Mouse (Mus musculus): ENCODE results near the gene Rab12. TPM values are rescaled to one million over a fixed set of nuclear protein-coding genes. Genes with fewer than 3 reads are reported as not detected.

Gene Rab12
- polyA plus RNA-seq, 1 experiment from 2014 or later = 70.8 TPM

DNA sequence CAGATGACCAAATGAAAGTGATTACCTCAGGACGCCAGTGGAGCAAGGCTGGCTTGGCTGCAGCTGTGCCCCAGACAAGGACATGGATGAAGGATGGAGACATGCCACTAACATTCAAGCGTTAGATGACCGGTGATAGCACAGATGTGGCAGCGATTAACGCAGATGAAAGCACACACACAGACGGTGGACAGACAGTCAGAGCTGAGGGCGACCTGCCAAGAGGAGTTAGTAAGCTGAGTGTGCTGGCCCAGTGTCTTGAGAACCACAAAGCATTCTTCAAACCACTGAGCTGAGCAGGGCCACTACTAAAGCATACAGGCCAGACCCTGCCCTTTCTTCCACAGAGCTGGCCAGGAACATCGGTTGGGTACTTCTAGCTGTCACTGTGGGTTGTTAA is 14.6 kb downstream of the Rab12 start:
- H3K9ac ChIP-seq (replicated peaks; ENCODE audit: low read depth) = no peak overlapping the region
- TF ChIP-seq CTCF (IDR thresholded peaks at IDR 0.05) (no peak), EP300 (IDR thresholded peaks at IDR 0.05) (no peak)
- 0 out of 2 replicates have a peak, but pooled peaks cover 3% of the 10 kb centered on the region for H3K36me3 ChIP-seq (ENCODE audit: insufficient read depth, low read length)
- H3K9me3 ChIP-seq (ENCODE audit: low read length) = no peaks in the 10 kb centered on the region
- ATAC-seq (no peak), DNase-seq (ENCODE audit: low spot score) (no peak)
- peaks cover 3% of the 10 kb centered on the region; the same call in 1 of the 2 replicates for H3K4me1 ChIP-seq (ENCODE audit: insufficient read depth, low read depth, low read length)
- no peak overlapping the region for H3K27ac ChIP-seq (ENCODE audit: low read length)
- 66% methylated on average over 8 of the region's 8 CpGs for WGBS
- no peaks in the 10 kb centered on the region for H3K27me3 ChIP-seq (replicated peaks; ENCODE audit: insufficient read depth, low read length)
- no peak overlapping the region for H3K4me2 ChIP-seq (replicated peaks; ENCODE audit: low read depth, low read length)
- no peak overlapping the region for H3K4me3 ChIP-seq (ENCODE audit: low read depth, low read length)

DNA sequence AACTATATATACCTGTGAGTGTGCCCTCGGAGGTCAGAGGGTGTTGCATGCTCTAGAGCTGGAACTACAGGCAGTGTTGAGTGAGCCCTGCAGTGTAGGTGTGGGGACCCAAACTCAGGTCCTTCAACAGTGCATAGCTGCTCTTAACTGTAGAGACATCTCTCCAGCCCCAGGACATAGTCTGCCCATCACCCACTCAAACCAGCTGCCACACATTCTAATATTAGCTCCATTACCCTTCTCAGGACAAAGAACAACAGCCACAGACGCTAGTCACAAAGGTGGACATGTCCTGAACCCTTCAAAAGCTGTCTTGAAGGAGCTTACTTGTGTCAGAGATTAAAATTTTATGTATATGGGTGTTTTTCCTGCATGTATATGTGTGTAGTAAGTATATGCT is 15.3 kb downstream of the Rab12 start:
- H3K9me3 ChIP-seq (ENCODE audit: low read length) = no peaks in the 10 kb centered on the region
- 96% methylated on average over 2 of the region's 2 CpGs for WGBS
- no peak for ATAC-seq

DNA sequence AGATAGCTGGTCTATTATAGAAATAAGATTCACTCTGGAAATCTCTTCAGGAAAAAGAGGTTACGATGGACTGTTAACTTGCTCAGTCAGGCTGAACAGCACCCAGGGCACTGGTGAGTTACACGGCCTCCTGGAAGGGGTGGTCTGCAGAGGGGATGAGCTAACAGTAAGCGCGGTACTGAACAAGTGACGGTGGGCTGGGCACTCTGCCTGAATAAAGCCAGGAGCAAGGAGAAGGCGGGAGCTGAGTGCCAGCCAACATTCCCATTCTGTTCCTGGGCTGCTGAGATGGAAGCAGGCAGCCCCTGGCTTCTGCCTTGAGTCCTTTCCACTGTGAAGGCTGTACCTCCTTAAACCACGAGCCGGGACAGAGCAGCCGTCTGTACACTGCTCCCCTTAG is 16.1 kb downstream of the Rab12 start:
- no peak for TF ChIP-seq EP300 (IDR thresholded peaks at IDR 0.05)
- no peak for TF ChIP-seq CTCF (IDR thresholded peaks at IDR 0.05)
- H3K27me3 ChIP-seq (replicated peaks; ENCODE audit: insufficient read depth, low read length) = no peaks in the 10 kb centered on the region
- H3K4me1 ChIP-seq (ENCODE audit: insufficient read depth, low read depth, low read length) = no peaks in the 10 kb centered on the region
- H3K36me3 ChIP-seq (ENCODE audit: insufficient read depth, low read length) = peaks cover 16% of the 10 kb centered on the region; the same call in 1 of the 2 replicates
- WGBS = 78% methylated on average over 9 of the region's 9 CpGs
- DNase-seq (ENCODE audit: low spot score) (no peak), ATAC-seq (no peak)
- H3K9ac ChIP-seq (replicated peaks; ENCODE audit: low read depth) = no peak overlapping the region
- no peak overlapping the region for H3K4me2 ChIP-seq (replicated peaks; ENCODE audit: low read depth, low read length)
- no peak overlapping the region for H3K4me3 ChIP-seq (ENCODE audit: low read depth, low read length)
- no peaks in the 10 kb centered on the region for H3K9me3 ChIP-seq (ENCODE audit: low read length)
- H3K27ac ChIP-seq (ENCODE audit: low read length) = no peak overlapping the region

More for the DNA sequence above, 15.3 kb downstream of the Rab12 start:
- DNase-seq (ENCODE audit: low spot score) = no peak
- Histone ChIP-seq H3K27ac (ENCODE audit: low read length) (no peak overlapping the region), H3K36me3 (ENCODE audit: insufficient read depth, low read length) (peaks cover 10% of the 10 kb centered on the region; the same call in 1 of the 2 replicates), H3K9ac (replicated peaks; ENCODE audit: low read depth) (no peak overlapping the region), H3K4me3 (ENCODE audit: low read depth, low read length) (no peak overlapping the region), H3K4me2 (replicated peaks; ENCODE audit: low read depth, low read length) (no peak overlapping the region), H3K27me3 (replicated peaks; ENCODE audit: insufficient read depth, low read length) (no peaks in the 10 kb centered on the region), H3K4me1 (ENCODE audit: insufficient read depth, low read depth, low read length) (no peaks in the 10 kb centered on the region)
- TF ChIP-seq EP300 (IDR thresholded peaks at IDR 0.05) (no peak), CTCF (IDR thresholded peaks at IDR 0.05) (no peak)

DNA sequence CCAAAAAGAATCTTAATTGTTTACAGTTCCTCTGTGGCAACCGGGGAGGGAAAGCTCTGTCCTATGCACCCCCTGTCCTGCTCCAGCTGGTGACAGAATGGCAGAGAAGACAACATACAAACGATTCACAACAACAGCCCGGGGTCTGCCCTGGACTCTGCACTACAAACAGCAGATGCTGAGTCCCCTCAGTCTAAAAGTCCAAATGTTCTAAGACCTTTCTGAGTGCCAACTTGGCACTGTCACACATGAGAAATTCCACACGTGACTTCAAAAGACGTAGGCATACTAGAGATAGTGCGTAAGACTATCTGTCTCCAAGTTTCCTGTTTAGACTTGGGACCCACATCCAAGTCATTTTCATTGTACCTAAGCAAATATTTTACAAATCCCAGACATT is 16.7 kb downstream of the Rab12 start:
- no peak for DNase-seq (ENCODE audit: low spot score)
- 54% methylated on average over 6 of the region's 6 CpGs for WGBS
- Histone ChIP-seq H3K4me3 (ENCODE audit: low read depth, low read length) (no peak overlapping the region), H3K27ac (ENCODE audit: low read length) (no peak overlapping the region), H3K4me2 (replicated peaks; ENCODE audit: low read depth, low read length) (no peak overlapping the region), H3K9ac (replicated peaks; ENCODE audit: low read depth) (no peak overlapping the region), H3K27me3 (replicated peaks; ENCODE audit: insufficient read depth, low read length) (no peaks in the 10 kb centered on the region), H3K36me3 (ENCODE audit: insufficient read depth, low read length) (peaks cover 22% of the 10 kb centered on the region; the same call in 1 of the 2 replicates), H3K4me1 (ENCODE audit: insufficient read depth, low read depth, low read length) (no peaks in the 10 kb centered on the region), H3K9me3 (ENCODE audit: low read length) (no peaks in the 10 kb centered on the region)
- TF ChIP-seq CTCF (IDR thresholded peaks at IDR 0.05) (no peak), EP300 (IDR thresholded peaks at IDR 0.05) (peak; percentile 36; the same call in 1 of the 2 replicates)
- ATAC-seq = peak; percentile 46

DNA sequence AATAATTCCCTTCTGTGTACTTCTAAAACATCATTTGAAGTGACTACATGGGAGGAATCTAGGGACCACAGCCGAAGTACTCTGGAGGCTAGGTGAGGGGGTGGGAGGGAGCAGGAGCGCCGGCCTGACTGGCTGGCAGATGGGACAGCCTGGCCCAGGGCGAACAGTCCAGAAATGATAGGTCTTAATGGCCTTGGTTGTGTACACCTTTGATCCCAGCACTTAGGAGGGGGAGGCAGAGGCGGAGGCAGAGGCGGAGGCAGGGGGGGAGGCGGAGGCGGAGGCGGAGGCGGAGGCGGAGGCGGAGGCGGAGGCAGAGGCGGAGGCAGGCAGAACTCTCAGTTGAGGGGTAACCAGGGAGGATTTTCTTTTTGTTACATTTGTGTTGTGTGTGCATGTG is 20.9 kb downstream of the Rab12 start:
- no peaks in the 10 kb centered on the region for H3K27me3 ChIP-seq (replicated peaks; ENCODE audit: insufficient read depth, low read length)
- H3K27ac ChIP-seq (ENCODE audit: low read length) = no peak overlapping the region
- 79% methylated on average over 13 of the region's 14 CpGs for WGBS
- no peaks in the 10 kb centered on the region for H3K9me3 ChIP-seq (ENCODE audit: low read length)
- H3K4me2 ChIP-seq (replicated peaks; ENCODE audit: low read depth, low read length) = no peak overlapping the region
- peaks cover 37% of the 10 kb centered on the region for H3K36me3 ChIP-seq (ENCODE audit: insufficient read depth, low read length)
- no peak for DNase-seq (ENCODE audit: low spot score)
- no peak overlapping the region for H3K9ac ChIP-seq (replicated peaks; ENCODE audit: low read depth)
- no peak for TF ChIP-seq EP300 (IDR thresholded peaks at IDR 0.05)
- no peak for TF ChIP-seq CTCF (IDR thresholded peaks at IDR 0.05)
- ATAC-seq = no peak
- H3K4me1 ChIP-seq (ENCODE audit: insufficient read depth, low read depth, low read length) = no peaks in the 10 kb centered on the region
- no peak overlapping the region for H3K4me3 ChIP-seq (ENCODE audit: low read depth, low read length)

DNA sequence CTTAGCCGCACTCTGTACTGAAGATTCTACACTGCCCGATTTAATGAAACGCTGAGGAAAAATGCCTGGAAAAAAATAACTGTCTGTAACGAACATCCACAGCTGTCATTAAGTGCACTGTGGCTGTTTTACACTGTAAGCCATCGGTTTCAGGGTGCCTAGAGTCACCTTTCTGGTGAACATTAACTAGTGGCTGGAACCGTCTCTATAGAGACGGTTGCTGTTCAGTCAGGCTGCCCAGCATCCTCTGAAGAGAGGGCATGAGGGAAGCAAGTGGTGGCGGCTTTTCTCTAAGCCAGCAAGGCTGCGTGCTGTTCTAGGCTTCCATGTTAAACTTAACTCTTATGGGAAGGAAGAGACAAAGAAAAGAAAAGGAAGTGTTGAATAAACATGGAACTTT is 22.9 kb downstream of the Rab12 start:
- no peaks in the 10 kb centered on the region for H3K27me3 ChIP-seq (replicated peaks; ENCODE audit: insufficient read depth, low read length)
- TF ChIP-seq CTCF (IDR thresholded peaks at IDR 0.05) (no peak), EP300 (IDR thresholded peaks at IDR 0.05) (no peak)
- H3K27ac ChIP-seq (ENCODE audit: low read length) = no peak overlapping the region
- ATAC-seq = no peak
- H3K4me3 ChIP-seq (ENCODE audit: low read depth, low read length) = no peak overlapping the region
- no peaks in the 10 kb centered on the region for H3K9me3 ChIP-seq (ENCODE audit: low read length)
- H3K9ac ChIP-seq (replicated peaks; ENCODE audit: low read depth) = no peak overlapping the region
- no peak overlapping the region for H3K4me2 ChIP-seq (replicated peaks; ENCODE audit: low read depth, low read length)
- WGBS = 80% methylated on average over 9 of the region's 9 CpGs
- no peak for DNase-seq (ENCODE audit: low spot score)
- peaks cover 37% of the 10 kb centered on the region for H3K36me3 ChIP-seq (ENCODE audit: insufficient read depth, low read length)
- no peaks in the 10 kb centered on the region for H3K4me1 ChIP-seq (ENCODE audit: insufficient read depth, low read depth, low read length)

Data from lung, postnatal 0 days (tissue).